Mouse (Mus musculus): Measurements from ENCODE around the gene Car3. TPM values are rescaled to one million over a fixed set of nuclear protein-coding genes. Genes with fewer than 3 reads are reported as not detected.

Gene Car3
- total RNA-seq, 2 experiments from 2014 or later, result 5.4 to 10.6 TPM

DNA sequence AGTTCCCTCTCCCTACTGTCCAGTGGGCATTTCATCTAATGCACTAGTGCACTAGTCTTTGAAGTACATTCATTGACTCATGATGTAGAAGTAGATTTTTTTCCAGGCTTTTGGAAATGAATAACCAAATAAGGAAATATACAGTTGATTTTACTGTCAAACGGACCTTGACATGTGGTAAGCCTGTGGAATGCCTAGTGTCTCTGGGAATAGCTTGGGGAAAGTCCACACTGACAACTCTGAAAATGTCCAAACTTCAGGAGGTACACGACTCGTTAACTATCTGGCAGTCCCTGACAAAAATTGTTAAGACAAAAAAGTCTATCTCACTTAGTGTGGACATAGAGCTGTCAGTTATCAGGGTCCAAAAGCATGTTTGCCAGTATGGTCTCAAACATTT is 40.9 kb downstream of the Car3 start:
- ATAC-seq (replicated peaks; ENCODE audit: poor library complexity), result no peak

- ATAC-seq (replicated peaks; ENCODE audit: poor library complexity), result no peak
Observed at GRCm38 (mm10) chr3:14907271-14907670, 44.0 kb downstream of the Car3 start.

- peak; percentile 40 for ATAC-seq (replicated peaks; ENCODE audit: poor library complexity)
Observed at GRCm38 (mm10) chr3:14911992-14912582, 48.8 kb downstream of the Car3 start.

- no peak for ATAC-seq (replicated peaks; ENCODE audit: poor library complexity)
Observed at GRCm38 (mm10) chr3:14913774-14914173, 50.5 kb downstream of the Car3 start.

GRCm38 (mm10) chr3:14915355-14915754 is 52.0 kb downstream of the Car3 start:
- peak; percentile 85 for ATAC-seq (replicated peaks; ENCODE audit: poor library complexity)

GRCm38 (mm10) chr3:14917261-14917660 is 53.9 kb downstream of the Car3 start:
- ATAC-seq (replicated peaks; ENCODE audit: poor library complexity), result no peak

Other genes with a start within 250 kb of the Car3 start
- gene Car13, start 221.8 kb upstream of the Car3 start, total RNA-seq (2015), result 6.2 and 6.3 TPM in 2 replicates
- 4.1 and 5.3 TPM in 2 replicates for gene Car13, start 221.8 kb upstream of the Car3 start, total RNA-seq (2017)
- 584 and 1,246 TPM in 2 replicates for gene Car1, start 55.1 kb upstream of the Car3 start, total RNA-seq (2015)
- gene Car1, start 55.1 kb upstream of the Car3 start, total RNA-seq (2017), result 179 and 313 TPM in 2 replicates
- gene Car2, start 22.8 kb downstream of the Car3 start, total RNA-seq (2015), result 155 and 274 TPM in 2 replicates
- 143 and 234 TPM in 2 replicates for gene Car2, start 22.8 kb downstream of the Car3 start, total RNA-seq (2017)

Measured in megakaryocyte progenitor cell, adult 5-6 weeks (primary cell).